ENCODE assay signal across 20 mouse cellular contexts in genomic region chr15:96455595-96456214, GRCm38 (mm10). TPM values are rescaled to one million over a fixed set of nuclear protein-coding genes. Genes with fewer than 3 reads are reported as not detected.
DNase-seq lines count a peak whose midpoint lies in the region; ATAC-seq and TF ChIP-seq lines count a peak whose summit lies in the region.
"Had no signal": no experiment of that assay in that cellular context is flagged by ENCODE, and none has a peak within 500 bp of the region (broad histone marks: within the 10 kb centered on the region; RNA-seq: fewer than 3 reads in every experiment).

No protein-coding gene starts in this region.

- peak overlapping the region; percentile 19; the same call in 1 of the 2 replicates for H3K27ac ChIP-seq in intestine, embryonic 15.5 days
- peak overlapping the region; percentile 78 for H3K27ac ChIP-seq in liver, postnatal 0 days (ENCODE audit: low read depth)
- H3K27ac ChIP-seq: forebrain, embryonic 15.5 days; macrophage had no signal

- no peak for TF ChIP-seq CTCF in liver, postnatal 0 days (IDR thresholded peaks at IDR 0.05; ENCODE audit: low read depth)

- 57% methylated on average over 4 of the region's 4 CpGs for WGBS in intestine, embryonic 15.5 days
- 31% methylated on average over 4 of the region's 4 CpGs for WGBS in liver, postnatal 0 days (ENCODE audit: insufficient replicate concordance)

- peak overlapping the region; percentile 24 for H3K4me2 ChIP-seq in intestine, embryonic 15.5 days (replicated peaks)
- peak overlapping the region; percentile 54 for H3K4me2 ChIP-seq in liver, postnatal 0 days (ENCODE audit: low read depth, low read length)
- H3K4me2 ChIP-seq: forebrain, embryonic 15.5 days; heart, embryonic 12.5 days had no signal

- peak; percentile 12 for ATAC-seq in intestine, embryonic 15.5 days
- no peak for ATAC-seq in liver, postnatal 0 days
- ATAC-seq: forebrain, embryonic 15.5 days; inflammation-experienced regulatory T-cells, adult 6 months; midbrain, embryonic 16.5 days had no signal

- peaks cover 14% of the 10 kb centered on the region; the same call in 1 of the 2 replicates for H3K4me1 ChIP-seq in intestine, embryonic 15.5 days (replicated peaks)
- peaks cover 37% of the 10 kb centered on the region for H3K4me1 ChIP-seq in liver, postnatal 0 days (ENCODE audit: insufficient read depth)

- no peaks in the 10 kb centered on the region for H3K27me3 ChIP-seq in intestine, embryonic 15.5 days (replicated peaks)
- no peaks in the 10 kb centered on the region for H3K27me3 ChIP-seq in liver, postnatal 0 days (ENCODE audit: insufficient read depth, low read length)
- H3K27me3 ChIP-seq: forebrain, embryonic 15.5 days; heart, embryonic 12.5 days had no signal

- H3K9me3 ChIP-seq in intestine, embryonic 15.5 days: no peaks in the 10 kb centered on the region
- H3K9me3 ChIP-seq in liver, postnatal 0 days (ENCODE audit: low read length): no peaks in the 10 kb centered on the region
- H3K9me3 ChIP-seq: forebrain, embryonic 15.5 days; heart, embryonic 12.5 days had no signal

- H3K36me3 ChIP-seq in intestine, embryonic 15.5 days: peaks cover 5% of the 10 kb centered on the region
- H3K36me3 ChIP-seq in liver, postnatal 0 days (replicated peaks; ENCODE audit: insufficient read depth, low read length): peaks cover 6% of the 10 kb centered on the region; the same call in 1 of the 2 replicates

- TF ChIP-seq EP300 in liver, postnatal 0 days (IDR thresholded peaks at IDR 0.05; ENCODE audit: low read depth): no peak

- DNase-seq in kidney, adult 8-10 months: peak; percentile 39 to 81
- DNase-seq in kidney, adult 18-20 months: no peak
- peak; percentile 60 for DNase-seq in kidney, postnatal 14 days
- no peak for DNase-seq in liver, postnatal 0 days
- DNase-seq in spleen, adult 18-20 months: no peak
- DNase-seq in urinary bladder, postnatal 14 days (ENCODE audit: low spot score): no peak
- no peak for DNase-seq in ovary, postnatal 36 days (ENCODE audit: low spot score)
- DNase-seq: adrenal gland, postnatal 25 days; cerebellum, adult 9-10 months; embryo, embryonic 11 days; gastrocnemius, postnatal 25 days; lung, adult 18-20 months; right cerebral cortex, postnatal 14 days; thymus, adult 2 months had no signal

- H3K4me3 ChIP-seq in intestine, embryonic 15.5 days (replicated peaks): no peak overlapping the region
- H3K4me3 ChIP-seq in liver, postnatal 0 days (ENCODE audit: low read depth, low read length): no peak overlapping the region
- H3K4me3 ChIP-seq: forebrain, embryonic 15.5 days; heart, embryonic 12.5 days had no signal

- no peak overlapping the region for H3K9ac ChIP-seq in intestine, embryonic 15.5 days
- no peak overlapping the region for H3K9ac ChIP-seq in liver, postnatal 0 days (replicated peaks)
- H3K9ac ChIP-seq: forebrain, embryonic 15.5 days; heart, embryonic 12.5 days had no signal

RNA-seq across cellular contexts. Expression of gene Scaf11, which starts 4.9 kb away (rescaled TPM):
- polyA plus RNA-seq in intestine, embryonic 15.5 days (2015; fragmentation: Nextera tagmentation; extraction: Ambion mirVana): 89.8 and 102 TPM in 2 replicates
- polyA plus RNA-seq in liver, postnatal 0 days (2015; fragmentation: Nextera tagmentation; extraction: Ambion mirVana): 32.5 and 35.6 TPM in 2 replicates

Comparison
In these comparisons a context has a peak if more than half of its experiments do, and no peak if none do; other contexts are left out.
1. DNase-seq: peak in kidney, adult 8-10 months (2 of 2) and kidney, postnatal 14 days (single experiment); none in kidney, adult 18-20 months (single experiment), liver, postnatal 0 days (single experiment), spleen, adult 18-20 months (0 of 2), urinary bladder, postnatal 14 days (single experiment) and ovary, postnatal 36 days (single experiment).